Mouse (Mus musculus) heart, postnatal 14 days (tissue): ENCODE results near the gene Serpina3m. TPM values are rescaled to one million over a fixed set of nuclear protein-coding genes. Genes with fewer than 3 reads are reported as not detected.

Source experiments
- total RNA-seq, 2 experiments: library from RNA; stranded (reverse); gene quantifications; 2 replicates each; pipeline ENCODE4 v1.2.3; 2021

Serpina3m gene
- total RNA-seq, 2 experiments from 2014 or later, result not detected

Other genes starting within 250 kb of the Serpina3m start
- gene Serpina5, start 237.4 kb upstream of the Serpina3m start, total RNA-seq, result not detected
- gene Serpina3a, start 225.8 kb upstream of the Serpina3m start, total RNA-seq, result not detected
- not detected for gene Serpina3b, start 210.5 kb upstream of the Serpina3m start, total RNA-seq
- gene Serpina3c, start 184.6 kb upstream of the Serpina3m start, total RNA-seq, result 1 to 10 TPM in 1 of 2 experiments, under 1 TPM in 1; 0.83 to 2.0 TPM
- under 1 TPM in 1 of 2 experiments, not detected in 1; 0.17 TPM for gene Serpina3f, start 123.9 kb upstream of the Serpina3m start, total RNA-seq
- 1 to 10 TPM; 1.2 to 2.3 TPM for gene Serpina3g, start 102.2 kb upstream of the Serpina3m start, total RNA-seq
- under 1 TPM in 1 of 2 experiments, not detected in 1; 0.90 TPM for gene Serpina3i, start 75.4 kb upstream of the Serpina3m start, total RNA-seq
- not detected for gene Serpina3j, start 23.9 kb upstream of the Serpina3m start, total RNA-seq
- gene Serpina3k, start within 50 bp of the Serpina3m start, total RNA-seq, result not detected
- gene Serpina3n, start 68.2 kb downstream of the Serpina3m start, total RNA-seq, result 1 to 10 TPM; 2.6 to 6.0 TPM
- not detected for gene Gsc, start 134.8 kb downstream of the Serpina3m start, total RNA-seq